Mouse (Mus musculus): ENCODE measurements at regions not wholly inside any gene's neighbourhood (a gene's known extent, or its start where the extent isn't known, plus 50 kb on each side); places are given as distances from the start of the nearest gene placed in this dataset.
A peak's percentile ranks its signal among the peaks of the same experiment; 100 is the strongest.
"Not testable (repeated sequence)": the region's sequence is repeated elsewhere in the genome, so short reads cannot be mapped to it uniquely, and the experiment has no call there.

GRCm38 (mm10) chr3:39779690-39780218 is 751.3 kb upstream of the Intu start:
- H3K9ac ChIP-seq = no peak overlapping the region
- no peak overlapping the region for H3K27ac ChIP-seq

GRCm38 (mm10) chr3:39780270-39780669 is 750.8 kb upstream of the Intu start:
- H3K36me3 ChIP-seq = no peaks in the 10 kb centered on the region
- no peak overlapping the region for H3K4me2 ChIP-seq (replicated peaks)
- H3K27me3 ChIP-seq (replicated peaks) = no peaks in the 10 kb centered on the region
- H3K9ac ChIP-seq = no peak overlapping the region
- 70% methylated on average over 5 of the region's 5 CpGs for WGBS
- H3K4me1 ChIP-seq = no peaks in the 10 kb centered on the region
- no peaks in the 10 kb centered on the region for H3K9me3 ChIP-seq
- H3K4me3 ChIP-seq = no peak overlapping the region
- ATAC-seq (ENCODE audit: low FRiP score, low read depth) = no peak
- no peak overlapping the region for H3K27ac ChIP-seq

More at GRCm38 (mm10) chr3:39779690-39780218, 751.3 kb upstream of the Intu start:
- H3K27me3 ChIP-seq (replicated peaks) = no peaks in the 10 kb centered on the region
- ATAC-seq (ENCODE audit: low FRiP score, low read depth) = no peak
- WGBS = 84% methylated on average over 6 of the region's 6 CpGs
- H3K36me3 ChIP-seq = no peaks in the 10 kb centered on the region
- H3K4me1 ChIP-seq = no peaks in the 10 kb centered on the region
- no peak overlapping the region for H3K4me3 ChIP-seq
- H3K9me3 ChIP-seq = no peaks in the 10 kb centered on the region
- H3K4me2 ChIP-seq (replicated peaks) = no peak overlapping the region

GRCm38 (mm10) chr3:39784901-39785300 is 746.2 kb upstream of the Intu start:
- Histone ChIP-seq H3K4me2 (replicated peaks) (no peak overlapping the region), H3K9me3 (no peaks in the 10 kb centered on the region)
- 96% methylated on average over 2 of the region's 2 CpGs for WGBS

GRCm38 (mm10) chr3:39809586-39809985 is 721.5 kb upstream of the Intu start:
- Histone ChIP-seq H3K9me3 (no peaks in the 10 kb centered on the region), H3K9ac (no peak overlapping the region), H3K4me2 (replicated peaks) (no peak overlapping the region), H3K27ac (no peak overlapping the region), H3K36me3 (no peaks in the 10 kb centered on the region), H3K4me1 (no peaks in the 10 kb centered on the region), H3K27me3 (replicated peaks) (no peaks in the 10 kb centered on the region), H3K4me3 (no peak overlapping the region)
- 88% methylated on average over 1 of the region's 1 CpGs for WGBS
- no peak for ATAC-seq (ENCODE audit: low FRiP score, low read depth)

More at GRCm38 (mm10) chr3:39784901-39785300, 746.2 kb upstream of the Intu start:
- Histone ChIP-seq H3K27ac (no peak overlapping the region), H3K36me3 (no peaks in the 10 kb centered on the region), H3K4me1 (no peaks in the 10 kb centered on the region), H3K27me3 (replicated peaks) (no peaks in the 10 kb centered on the region), H3K4me3 (no peak overlapping the region), H3K9ac (no peak overlapping the region)
- ATAC-seq (ENCODE audit: low FRiP score, low read depth) = no peak

GRCm38 (mm10) chr3:39814814-39815213 is 716.3 kb upstream of the Intu start:
- H3K4me1 ChIP-seq = no peaks in the 10 kb centered on the region
- H3K4me2 ChIP-seq (replicated peaks) = no peak overlapping the region
- no peaks in the 10 kb centered on the region for H3K36me3 ChIP-seq
- no peak overlapping the region for H3K9ac ChIP-seq
- H3K27ac ChIP-seq = no peak overlapping the region
- H3K9me3 ChIP-seq = no peaks in the 10 kb centered on the region
- no peak overlapping the region for H3K4me3 ChIP-seq
- ATAC-seq (ENCODE audit: low FRiP score, low read depth) = peak; percentile 56; the same call in 1 of the 2 replicates
- 26% methylated on average over 6 of the region's 6 CpGs for WGBS
- H3K27me3 ChIP-seq (replicated peaks) = no peaks in the 10 kb centered on the region

GRCm38 (mm10) chr3:39830488-39831056 is 700.5 kb upstream of the Intu start:
- no peaks in the 10 kb centered on the region for H3K4me1 ChIP-seq
- H3K36me3 ChIP-seq = no peaks in the 10 kb centered on the region
- H3K27me3 ChIP-seq (replicated peaks) = no peaks in the 10 kb centered on the region
- no peak overlapping the region for H3K4me3 ChIP-seq
- no peak overlapping the region for H3K4me2 ChIP-seq (replicated peaks)
- H3K27ac ChIP-seq = no peak overlapping the region
- WGBS = 90% methylated on average over 8 of the region's 8 CpGs
- H3K9ac ChIP-seq = no peak overlapping the region
- no peaks in the 10 kb centered on the region for H3K9me3 ChIP-seq
- no peak for ATAC-seq (ENCODE audit: low FRiP score, low read depth)

- 60% methylated on average over 6 of the region's 6 CpGs for WGBS
- H3K27ac ChIP-seq = no peak overlapping the region
Observed at GRCm38 (mm10) chr3:39838377-39839145, 692.5 kb upstream of the Intu start.

GRCm38 (mm10) chr3:39840946-39841345 is 690.1 kb upstream of the Intu start:
- no peaks in the 10 kb centered on the region for H3K9me3 ChIP-seq
- no peak overlapping the region for H3K4me3 ChIP-seq
- H3K36me3 ChIP-seq = no peaks in the 10 kb centered on the region
- 85% methylated on average over 5 of the region's 5 CpGs for WGBS
- no peak overlapping the region for H3K9ac ChIP-seq
- H3K4me1 ChIP-seq = 0 out of 2 replicates have a peak, but pooled peaks cover 4% of the 10 kb centered on the region
- H3K27me3 ChIP-seq (replicated peaks) = no peaks in the 10 kb centered on the region
- no peak overlapping the region for H3K27ac ChIP-seq
- no peak for ATAC-seq (ENCODE audit: low FRiP score, low read depth)
- H3K4me2 ChIP-seq (replicated peaks) = no peak overlapping the region

More at GRCm38 (mm10) chr3:39838377-39839145, 692.5 kb upstream of the Intu start:
- H3K27me3 ChIP-seq (replicated peaks) = no peaks in the 10 kb centered on the region
- peak; percentile 75; the same call in 1 of the 2 replicates for ATAC-seq (ENCODE audit: low FRiP score, low read depth)
- no peak overlapping the region for H3K4me2 ChIP-seq (replicated peaks)
- no peaks in the 10 kb centered on the region for H3K9me3 ChIP-seq
- H3K4me3 ChIP-seq = no peak overlapping the region
- no peak overlapping the region for H3K9ac ChIP-seq
- H3K4me1 ChIP-seq = 0 out of 2 replicates have a peak, but pooled peaks cover 4% of the 10 kb centered on the region
- no peaks in the 10 kb centered on the region for H3K36me3 ChIP-seq

- no peaks in the 10 kb centered on the region for H3K27me3 ChIP-seq (replicated peaks)
- no peak overlapping the region for H3K9ac ChIP-seq
- H3K27ac ChIP-seq = no peak overlapping the region
- 92% methylated on average over 2 of the region's 2 CpGs for WGBS
- H3K4me3 ChIP-seq = no peak overlapping the region
- H3K9me3 ChIP-seq = no peaks in the 10 kb centered on the region
- H3K36me3 ChIP-seq = no peaks in the 10 kb centered on the region
- no peak for ATAC-seq (ENCODE audit: low FRiP score, low read depth)
- H3K4me1 ChIP-seq = no peaks in the 10 kb centered on the region
- H3K4me2 ChIP-seq (replicated peaks) = no peak overlapping the region
Observed at GRCm38 (mm10) chr3:39845123-39845522, 686.0 kb upstream of the Intu start.

- no peak overlapping the region for H3K9ac ChIP-seq
- H3K4me3 ChIP-seq = no peak overlapping the region
- WGBS = 93% methylated on average over 6 of the region's 6 CpGs
- H3K4me2 ChIP-seq (replicated peaks) = no peak overlapping the region
- H3K27me3 ChIP-seq (replicated peaks) = no peaks in the 10 kb centered on the region
- no peak overlapping the region for H3K27ac ChIP-seq
- H3K4me1 ChIP-seq = no peaks in the 10 kb centered on the region
- H3K9me3 ChIP-seq = no peaks in the 10 kb centered on the region
- ATAC-seq (ENCODE audit: low FRiP score, low read depth) = no peak
- no peaks in the 10 kb centered on the region for H3K36me3 ChIP-seq
Observed at GRCm38 (mm10) chr3:39848829-39849228, 682.3 kb upstream of the Intu start.

- Histone ChIP-seq H3K4me1 (no peaks in the 10 kb centered on the region), H3K9ac (no peak overlapping the region), H3K27me3 (replicated peaks) (no peaks in the 10 kb centered on the region), H3K9me3 (no peaks in the 10 kb centered on the region), H3K36me3 (no peaks in the 10 kb centered on the region), H3K4me2 (replicated peaks) (no peak overlapping the region), H3K27ac (no peak overlapping the region), H3K4me3 (no peak overlapping the region)
- ATAC-seq (ENCODE audit: low FRiP score, low read depth) = 0 out of 2 replicates have a peak, but pooled peaks have one; percentile 33
- 52% methylated on average over 9 of the region's 9 CpGs for WGBS
Observed at GRCm38 (mm10) chr3:39857214-39857839, 673.8 kb upstream of the Intu start.

GRCm38 (mm10) chr3:39876046-39876445 is 655.0 kb upstream of the Intu start:
- WGBS = 88% methylated on average over 1 of the region's 1 CpGs
- H3K27ac ChIP-seq; H3K9ac ChIP-seq; H3K27me3 ChIP-seq (replicated peaks); H3K4me1 ChIP-seq; H3K9me3 ChIP-seq; H3K4me3 ChIP-seq; H3K36me3 ChIP-seq; H3K4me2 ChIP-seq (replicated peaks); ATAC-seq (ENCODE audit: low FRiP score, low read depth): not testable (repeated sequence)

All from neural tube, embryonic 12.5 days (tissue).